Mouse (Mus musculus) heart, postnatal 0 days (tissue): ENCODE data around the gene Rilpl1. TPM values are rescaled to one million over a fixed set of nuclear protein-coding genes. Genes with fewer than 3 reads are reported as not detected.

Experiments used
- ATAC-seq: fragments of 200-750 bp; cut with Nextera tagmentation; 2 replicates; pipeline ENCODE4 v1.8.0; 2017; ENCODE audit warnings: low read depth, moderate number of reproducible peaks, moderate library complexity; ENCODE audit not compliant: insufficient read depth
- DNase-seq: peaks from one replicate; pipeline ENCODE4 v3.0.0-alpha.2; 2016; ENCODE audit warnings: low spot score
- H3K27ac ChIP-seq: fragments of 300-500 bp; sonication (generic); 2 replicates; pipeline ENCODE4 v1.5.1; 2014; ENCODE audit warnings: low read depth, mild to moderate bottlenecking
- H3K27me3 ChIP-seq: fragments of 300-500 bp; sonication (generic); 2 replicates; pipeline ENCODE4 v1.6.1; 2014; ENCODE audit warnings: low read length, mixed read lengths; ENCODE audit not compliant: control insufficient read depth, insufficient read depth
- H3K36me3 ChIP-seq: fragments of 300-500 bp; sonication (generic); replicated peaks from 2 replicates; pipeline ENCODE4 v1.6.1; 2014; ENCODE audit warnings: low read length, mixed read lengths; ENCODE audit not compliant: control insufficient read depth, insufficient read depth
- H3K4me1 ChIP-seq: fragments of 300-500 bp; sonication (generic); 2 replicates; pipeline ENCODE4 v1.6.1; 2014; ENCODE audit warnings: antibody characterized with exemption; ENCODE audit not compliant: control insufficient read depth, insufficient read depth
- H3K4me2 ChIP-seq: fragments of 300-500 bp; sonication (generic); 2 replicates; pipeline ENCODE4 v1.6.1; 2014; ENCODE audit warnings: low read depth, mild to moderate bottlenecking, low read length, moderate library complexity
- H3K4me3 ChIP-seq: fragments of 300-500 bp; sonication (generic); 2 replicates; pipeline ENCODE4 v1.5.1; 2014; ENCODE audit warnings: low read depth, low read length
- H3K9ac ChIP-seq: fragments of 300-500 bp; sonication (generic); replicated peaks from 2 replicates; pipeline ENCODE4 v1.6.1; 2014; ENCODE audit warnings: low read depth, low read length, mixed read lengths
- H3K9me3 ChIP-seq: fragments of 300-500 bp; sonication (generic); replicated peaks from 2 replicates; pipeline ENCODE4 v1.6.1; 2016; ENCODE audit warnings: low read length; ENCODE audit not compliant: control insufficient read depth
- CTCF ChIP-seq: IDR thresholded peaks from 2 replicates; pipeline ENCODE4 v1.5.1; 2016; ENCODE audit warnings: antibody characterized with exemption, control low read depth, low read depth
- EP300 ChIP-seq: IDR thresholded peaks from 2 replicates; pipeline ENCODE4 v1.6.1; 2016; ENCODE audit warnings: antibody characterized with exemption, low read depth
- WGBS: fragments of 180-500 bp; shearing (Covaris S2); extraction: QIAGEN DNeasy Blood & Tissue Kit; methylation state at CpG from one replicate; pipeline ENCODE4 v1.1.7; 2014; 5-methylcytosine and 5-hydroxymethylcytosine counted together
- polyA plus RNA-seq: library from polyadenylated mRNA; unstranded; fragments of >200 nt; fragmentation: Nextera tagmentation; extraction: Ambion mirVana; gene quantifications from 2 replicates; pipeline ENCODE4 v1.2.1, GENCODE M21; 2015
- total RNA-seq: library from RNA; depleted of rRNA; stranded (reverse); fragments of >200 nt; gene quantifications from 2 replicates; pipeline ENCODE4 v1.2.3, GENCODE M21; 2014; ENCODE audit warnings: low replicate concordance

Rilpl1 gene
- total and polyA plus RNA-seq, 2 experiments from 2014 or later, result 40.5 to 52.1 TPM

DNA sequence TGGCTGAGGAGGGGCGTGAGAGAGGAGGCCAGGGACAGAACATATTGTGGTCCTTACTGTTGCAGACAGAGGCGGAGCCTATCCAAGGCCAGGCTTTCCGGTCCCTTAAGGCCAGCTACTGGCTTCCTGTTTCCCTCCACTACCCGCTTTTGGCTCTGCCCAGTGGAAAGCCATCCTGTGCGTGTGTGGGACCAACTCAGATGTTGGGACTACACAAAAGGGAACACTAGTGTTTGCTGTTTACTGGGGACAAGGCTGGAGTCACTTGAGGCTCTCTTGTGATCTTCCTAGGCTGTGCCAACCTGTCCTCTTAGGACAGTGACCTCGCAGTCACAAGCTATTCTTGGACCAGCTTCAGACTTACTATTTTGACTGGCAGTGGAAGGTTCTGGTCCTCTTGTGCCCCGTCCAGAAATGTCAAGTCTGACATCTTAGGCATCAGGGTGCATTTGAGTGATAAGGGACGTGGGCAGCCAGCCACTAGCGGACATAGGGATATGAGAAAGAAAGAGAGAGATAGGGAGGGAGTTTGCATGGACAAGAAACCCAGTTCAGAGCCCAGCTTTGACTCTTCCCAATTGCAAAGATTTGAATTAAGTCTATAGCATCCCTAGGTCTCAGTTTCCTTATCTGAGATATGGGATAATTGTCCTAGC lies 32.8 kb downstream of the Rilpl1 start:
- Histone ChIP-seq H3K4me3 (no peak overlapping the region), H3K4me2 (no peak overlapping the region), H3K9me3 (no peaks in the 10 kb centered on the region), H3K4me1 (peaks cover 9% of the 10 kb centered on the region), H3K27me3 (no peaks in the 10 kb centered on the region), H3K27ac (peak overlapping the region; percentile 70), H3K9ac (no peak overlapping the region), H3K36me3 (peaks cover 46% of the 10 kb centered on the region)
- TF ChIP-seq CTCF, result no peak
- peak; percentile 31; the same call in 1 of the 2 replicates for TF ChIP-seq EP300
- ATAC-seq, result peak; percentile 82
- 14% methylated on average over 9 of the region's 9 CpGs for WGBS
- peak; percentile 80 for DNase-seq

DNA sequence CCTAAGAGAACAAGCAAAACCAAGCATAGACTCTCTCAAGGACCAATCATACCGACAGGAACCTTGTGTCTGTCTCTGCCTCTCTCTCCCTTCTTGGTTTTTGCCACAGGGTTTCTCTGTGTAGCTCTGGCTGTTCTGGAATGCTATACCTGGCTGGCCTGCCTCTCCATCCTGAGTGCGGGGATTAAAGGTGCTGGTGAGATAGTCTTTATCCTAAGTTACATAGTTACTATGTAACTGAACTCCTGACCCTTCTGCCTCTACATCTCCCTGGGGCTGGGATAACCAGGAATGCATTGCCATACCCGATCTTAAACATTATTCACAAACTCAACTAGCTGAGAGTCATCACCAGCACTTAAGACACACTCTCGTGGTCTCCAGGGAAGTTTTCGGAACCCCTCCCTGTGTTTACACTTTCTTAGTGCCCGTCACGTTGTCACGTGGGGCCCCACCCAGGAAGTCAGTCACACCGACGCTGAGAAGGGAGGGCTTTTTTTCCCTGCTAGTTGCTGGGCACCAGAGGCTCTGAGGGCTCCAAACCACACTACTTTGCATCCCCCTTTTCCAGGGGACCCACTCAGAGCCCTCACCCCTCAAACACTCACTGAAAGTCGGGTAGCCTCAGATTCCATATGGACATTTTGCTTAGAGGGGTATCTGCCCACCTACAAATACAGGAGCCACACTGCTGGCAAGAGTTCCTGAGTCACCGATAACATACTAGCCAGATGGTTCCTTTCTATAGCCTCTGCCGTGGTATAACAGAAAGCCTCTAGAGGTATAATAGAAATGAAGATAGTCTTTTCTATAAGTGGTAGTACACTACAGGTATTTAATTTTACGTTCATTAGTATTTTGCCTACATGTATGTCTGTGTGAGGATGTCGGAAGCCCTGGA lies 34.3 kb downstream of the Rilpl1 start:
- DNase-seq (no peak), ATAC-seq (no peak)
- Histone ChIP-seq H3K9me3 (no peaks in the 10 kb centered on the region), H3K4me2 (no peak overlapping the region), H3K27me3 (no peaks in the 10 kb centered on the region), H3K4me1 (peaks cover 9% of the 10 kb centered on the region), H3K9ac (no peak overlapping the region), H3K27ac (peak overlapping the region; percentile 70; the same call in 1 of the 2 replicates), H3K4me3 (no peak overlapping the region), H3K36me3 (peaks cover 46% of the 10 kb centered on the region)
- no peak for TF ChIP-seq CTCF
- no peak for TF ChIP-seq EP300
- 74% methylated on average over 15 of the region's 15 CpGs for WGBS

GRCm38 (mm10) chr5:124495547-124495946 lies 35.6 kb downstream of the Rilpl1 start:
- WGBS, result 66% methylated on average over 7 of the region's 7 CpGs
- Histone ChIP-seq H3K9ac (no peak overlapping the region), H3K4me1 (peaks cover 9% of the 10 kb centered on the region), H3K4me3 (no peak overlapping the region), H3K27me3 (no peaks in the 10 kb centered on the region), H3K36me3 (peaks cover 47% of the 10 kb centered on the region), H3K9me3 (no peaks in the 10 kb centered on the region), H3K27ac (no peak overlapping the region), H3K4me2 (no peak overlapping the region)
- DNase-seq (no peak), ATAC-seq (no peak)
- no peak for TF ChIP-seq CTCF
- no peak for TF ChIP-seq EP300

GRCm38 (mm10) chr5:124493455-124493854 lies 37.7 kb downstream of the Rilpl1 start:
- no peak for ATAC-seq
- Histone ChIP-seq H3K27me3 (no peaks in the 10 kb centered on the region), H3K36me3 (peaks cover 54% of the 10 kb centered on the region), H3K27ac (no peak overlapping the region), H3K4me1 (peaks cover under 1% of the 10 kb centered on the region), H3K9ac (no peak overlapping the region), H3K9me3 (no peaks in the 10 kb centered on the region), H3K4me3 (no peak overlapping the region), H3K4me2 (no peak overlapping the region)
- TF ChIP-seq CTCF (no peak), EP300 (no peak)
- 86% methylated on average over 11 of the region's 11 CpGs for WGBS
- DNase-seq, result no peak

- H3K4me1 ChIP-seq, result no peaks in the 10 kb centered on the region
- 87% methylated on average over 4 of the region's 4 CpGs for WGBS
- no peaks in the 10 kb centered on the region for H3K9me3 ChIP-seq
- H3K9ac ChIP-seq, result no peak overlapping the region
- no peak overlapping the region for H3K27ac ChIP-seq
- H3K36me3 ChIP-seq, result peaks cover 54% of the 10 kb centered on the region
- H3K4me3 ChIP-seq, result no peak overlapping the region
- ATAC-seq, result no peak
- no peak overlapping the region for H3K4me2 ChIP-seq
- no peak for DNase-seq
- TF ChIP-seq CTCF, result no peak
- TF ChIP-seq EP300, result no peak
- H3K27me3 ChIP-seq, result no peaks in the 10 kb centered on the region
Measured at GRCm38 (mm10) chr5:124492618-124493017, 38.6 kb downstream of the Rilpl1 start.
